Mouse (Mus musculus): ENCODE measurements around the gene Fgfr2.

The Fgfr2 gene

GRCm38 (mm10) chr7:132882343-132882742 lies 240.8 kb downstream of the Fgfr2 start:
- DNase-seq: no peak

GRCm38 (mm10) chr7:132880276-132880675 lies 242.9 kb downstream of the Fgfr2 start:
- no peak for DNase-seq

GRCm38 (mm10) chr7:132875391-132876086 lies 247.6 kb downstream of the Fgfr2 start:
- no peak for DNase-seq

- DNase-seq: no peak
These were observed 250.1 kb downstream of the Fgfr2 start for GRCm38 (mm10) chr7:132873043-132873442.

- no peak for DNase-seq
These were observed 256.8 kb downstream of the Fgfr2 start for GRCm38 (mm10) chr7:132866316-132866715.

- peak; percentile 96 for DNase-seq
These were observed 263.9 kb downstream of the Fgfr2 start, which contains the start of gene Abraxas2 for GRCm38 (mm10) chr7:132859042-132859958. Gene Abraxas2, plus strand, starts transcription at chr7:132859225.

GRCm38 (mm10) chr7:132858043-132858608 lies 265.0 kb downstream of the Fgfr2 start:
- DNase-seq: peak; percentile 19

GRCm38 (mm10) chr7:132856083-132856482 lies 267.1 kb downstream of the Fgfr2 start:
- no peak for DNase-seq

GRCm38 (mm10) chr7:132853946-132854345 lies 269.2 kb downstream of the Fgfr2 start:
- DNase-seq: peak; percentile 8

GRCm38 (mm10) chr7:132853361-132853760 lies 269.8 kb downstream of the Fgfr2 start:
- no peak for DNase-seq

- DNase-seq: peak; percentile 87
These were observed 270.8 kb downstream of the Fgfr2 start, which contains the start of gene Eef1akmt2 for GRCm38 (mm10) chr7:132852173-132852844. Gene Eef1akmt2, minus strand, starts transcription at chr7:132852673.

- DNase-seq: no peak
These were observed 280.0 kb downstream of the Fgfr2 start for GRCm38 (mm10) chr7:132843152-132843551.

- DNase-seq: no peak
These were observed 280.7 kb downstream of the Fgfr2 start for GRCm38 (mm10) chr7:132842455-132842854.

- DNase-seq: no peak
These were observed 281.9 kb downstream of the Fgfr2 start for GRCm38 (mm10) chr7:132841287-132841686.

GRCm38 (mm10) chr7:132830955-132831354 lies 292.2 kb downstream of the Fgfr2 start:
- DNase-seq: no peak

GRCm38 (mm10) chr7:132824346-132825022 lies 298.7 kb downstream of the Fgfr2 start:
- DNase-seq: no peak

GRCm38 (mm10) chr7:132823832-132824231 lies 299.3 kb downstream of the Fgfr2 start:
- no peak for DNase-seq

- DNase-seq: no peak
These were observed 302.5 kb downstream of the Fgfr2 start for GRCm38 (mm10) chr7:132820692-132821091.

- DNase-seq: no peak
These were observed 306.1 kb downstream of the Fgfr2 start for GRCm38 (mm10) chr7:132817056-132817455.

- no peak for DNase-seq
These were observed 306.6 kb downstream of the Fgfr2 start for GRCm38 (mm10) chr7:132816528-132816927.

- DNase-seq: no peak
These were observed 308.1 kb downstream of the Fgfr2 start for GRCm38 (mm10) chr7:132815081-132815480.

GRCm38 (mm10) chr7:132814089-132814450 lies 309.1 kb downstream of the Fgfr2 start:
- DNase-seq: peak; percentile 53

Measured in lung, postnatal 10 days (tissue).